Mouse (Mus musculus) cerebellum, adult 9-10 months (tissue): Measurements from ENCODE around the gene Rab20.
A peak's percentile ranks its signal among the peaks of the same experiment; 100 is the strongest.
"Not testable (repeated sequence)": the region's sequence is repeated elsewhere in the genome, so short reads cannot be mapped to it uniquely, and the experiment has no call there.

Experiments used
- DNase-seq: peaks from one replicate; pipeline ENCODE4 v3.0.0; 2022

Rab20 gene

DNA sequence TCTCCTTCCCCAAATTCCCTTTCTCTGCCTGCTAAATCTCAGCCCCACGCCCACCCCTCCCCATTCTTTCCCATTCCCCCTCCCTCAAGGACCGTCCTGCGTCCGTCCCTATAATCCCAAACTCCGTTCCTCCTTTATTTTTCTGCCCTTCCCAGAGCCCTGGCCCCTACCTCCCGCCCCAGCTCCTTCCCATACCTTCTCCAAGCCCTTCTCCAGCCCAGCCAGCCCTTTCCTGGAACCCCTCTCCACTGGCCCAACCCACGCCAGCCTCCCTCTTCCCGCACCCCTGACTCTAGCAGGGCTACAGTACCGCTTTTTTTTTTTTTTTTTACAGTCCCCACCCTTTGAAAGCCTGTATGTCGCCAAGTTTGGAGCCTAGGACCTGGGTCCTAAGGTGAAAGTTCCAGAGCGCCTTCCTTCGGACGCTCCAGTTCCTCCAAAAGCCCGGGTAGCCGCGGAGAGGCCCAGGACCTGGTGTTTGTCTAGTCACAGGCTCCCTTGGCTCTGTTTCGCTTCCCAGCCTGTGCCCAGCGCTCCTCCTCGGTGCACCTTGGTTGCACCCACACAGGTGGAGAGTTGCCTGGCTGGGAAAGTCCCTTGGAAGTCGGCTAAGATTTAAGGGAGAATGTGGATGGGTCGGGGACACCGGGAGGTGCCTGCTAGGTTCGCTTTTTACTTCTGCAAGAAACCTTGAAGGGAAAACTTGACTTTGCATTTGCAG is 457 bp upstream of the Rab20 start:
- no peak for DNase-seq

DNA sequence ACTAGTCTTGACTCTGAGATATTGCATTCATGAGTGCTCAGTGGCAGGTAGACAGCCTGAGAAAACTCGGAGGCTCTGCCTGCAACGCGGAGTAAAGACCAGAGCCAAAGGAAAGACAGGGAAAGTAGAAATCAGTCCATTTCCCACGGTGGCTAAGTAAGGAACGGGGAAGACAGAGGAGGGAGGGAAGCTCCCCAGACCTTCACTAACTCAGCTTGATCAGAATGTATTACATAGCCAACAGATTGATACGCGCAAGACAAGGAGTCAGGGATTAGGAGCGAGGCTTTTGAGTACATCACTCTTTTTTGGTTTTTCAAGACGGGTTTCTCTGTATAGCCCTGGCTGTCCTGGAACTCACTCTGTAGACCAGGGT is 1.3 kb downstream of the Rab20 start:
- DNase-seq, result no peak

DNA sequence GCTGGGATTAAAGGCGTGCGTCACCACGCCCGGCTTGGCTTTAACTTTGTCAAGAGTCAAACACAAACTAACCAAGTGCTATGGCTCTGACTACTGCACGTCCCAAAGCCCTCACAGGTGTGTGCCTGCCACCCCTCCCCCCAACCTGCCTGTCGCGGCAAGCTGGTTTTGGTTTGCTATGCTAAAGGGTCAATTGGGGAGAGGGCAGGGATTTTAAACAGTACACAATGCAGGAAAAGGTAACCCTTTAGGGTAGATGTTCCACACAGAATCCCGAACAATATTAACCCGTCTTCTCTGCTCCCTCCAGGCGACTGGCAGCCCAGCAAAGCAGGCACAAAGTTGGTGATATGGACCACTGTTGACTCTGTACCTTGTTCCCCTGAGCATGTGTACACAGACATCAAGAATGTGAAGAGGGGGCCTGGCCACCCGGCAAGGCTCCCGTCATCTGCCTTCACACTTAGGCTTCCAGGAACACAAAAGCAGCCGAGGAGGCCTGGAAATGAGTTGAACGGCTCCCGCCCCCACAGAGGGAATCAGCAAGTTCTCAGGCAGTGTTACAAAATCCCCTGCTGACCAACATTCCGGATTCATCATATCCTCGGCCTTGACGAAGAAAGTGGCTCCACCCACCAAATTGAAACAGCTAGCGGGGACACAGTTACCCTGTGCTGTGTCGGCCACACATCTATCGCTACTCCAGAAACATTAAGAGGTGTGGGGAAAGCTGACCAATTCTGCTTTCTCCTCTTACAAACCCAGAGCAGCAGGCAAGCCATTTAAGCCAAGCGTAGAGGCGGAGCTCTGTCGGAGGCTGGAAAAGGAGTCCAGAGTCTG is 2.0 kb downstream of the Rab20 start:
- DNase-seq, result no peak

GRCm38 (mm10) chr8:11475876-11476275 is 2.6 kb downstream of the Rab20 start:
- no peak for DNase-seq

- no peak for DNase-seq
These were observed 3.1 kb downstream of the Rab20 start for GRCm38 (mm10) chr8:11475397-11475796.

DNA sequence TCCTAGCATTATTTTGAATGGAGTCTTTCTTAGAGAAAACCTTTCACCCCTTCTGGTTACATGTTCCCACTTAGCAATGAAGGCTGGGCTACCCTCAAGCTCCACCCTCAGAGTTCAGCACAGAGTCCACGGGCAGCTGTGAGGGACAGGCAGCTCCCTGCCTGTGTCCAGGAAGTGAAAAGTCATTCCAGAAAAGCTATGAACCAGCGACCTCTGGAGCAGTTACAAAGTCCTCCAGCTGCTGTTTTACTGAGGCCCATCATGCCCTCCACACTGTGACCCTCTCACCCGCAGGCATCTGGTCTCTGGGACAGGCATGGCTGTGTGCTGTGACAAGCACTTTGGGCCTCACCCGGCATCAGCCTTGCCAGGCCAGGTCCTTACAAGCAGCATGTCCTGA is 5.4 kb downstream of the Rab20 start:
- DNase-seq, result no peak

GRCm38 (mm10) chr8:11471309-11471708 is 7.2 kb downstream of the Rab20 start:
- DNase-seq, result no peak

DNA sequence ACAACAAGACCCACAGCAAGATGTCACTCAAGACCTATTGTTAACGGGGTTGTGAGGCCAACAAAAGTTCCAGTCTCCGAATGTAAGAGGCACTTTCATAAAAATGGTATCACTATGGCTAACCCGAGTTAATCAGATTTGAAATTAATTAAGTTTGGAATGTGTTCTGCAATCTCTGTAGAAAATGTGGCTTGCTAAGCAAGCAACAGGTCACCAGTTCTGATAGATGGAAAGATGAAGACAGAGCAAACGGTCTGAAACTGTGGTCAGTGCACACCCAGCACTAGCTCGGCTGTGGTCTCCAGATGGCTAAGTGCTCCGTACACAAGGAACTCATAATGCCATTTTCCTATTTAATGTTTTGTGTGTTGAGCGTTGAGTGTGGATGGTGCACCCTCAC is 7.8 kb downstream of the Rab20 start:
- DNase-seq, result no peak

DNA sequence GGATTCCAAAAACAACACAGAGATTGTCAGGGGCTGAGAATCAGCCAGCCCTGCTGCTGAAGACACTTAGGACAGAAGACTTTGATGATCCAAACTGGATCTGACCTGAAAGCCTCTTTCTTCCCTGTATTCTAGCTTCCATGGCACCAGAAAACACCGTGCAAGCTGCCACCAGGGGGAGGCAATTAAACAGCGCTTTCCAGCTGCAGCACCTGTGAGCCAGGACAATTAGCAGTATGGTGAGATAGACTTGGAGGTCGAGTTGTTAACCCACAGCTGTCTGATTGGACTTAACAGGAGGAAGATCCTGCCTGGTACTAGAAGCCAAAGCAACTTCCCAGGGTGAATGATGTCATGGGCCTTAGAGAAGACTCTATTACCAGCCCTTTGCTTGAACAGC is 9.4 kb downstream of the Rab20 start:
- no peak for DNase-seq

DNA sequence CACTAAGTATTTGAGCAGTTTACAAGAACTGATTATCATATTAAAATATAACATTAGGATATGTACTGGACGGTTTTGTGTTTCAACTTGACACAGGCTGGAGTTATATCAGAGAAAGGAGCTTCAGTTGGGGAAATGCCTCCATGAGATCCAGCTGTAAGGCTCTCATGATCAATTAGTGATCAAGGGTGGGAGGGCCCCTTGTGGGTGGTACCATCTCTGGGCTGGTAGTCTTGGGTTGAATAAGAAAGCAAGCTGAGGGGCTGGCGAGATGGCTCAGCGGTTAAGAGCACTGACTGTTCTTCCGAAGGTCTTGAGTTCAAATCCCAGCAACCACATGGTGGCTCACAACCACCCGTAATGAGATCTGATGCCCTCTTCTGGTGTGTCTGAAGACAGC is 12.0 kb downstream of the Rab20 start:
- DNase-seq, result not testable (repeated sequence)

DNA sequence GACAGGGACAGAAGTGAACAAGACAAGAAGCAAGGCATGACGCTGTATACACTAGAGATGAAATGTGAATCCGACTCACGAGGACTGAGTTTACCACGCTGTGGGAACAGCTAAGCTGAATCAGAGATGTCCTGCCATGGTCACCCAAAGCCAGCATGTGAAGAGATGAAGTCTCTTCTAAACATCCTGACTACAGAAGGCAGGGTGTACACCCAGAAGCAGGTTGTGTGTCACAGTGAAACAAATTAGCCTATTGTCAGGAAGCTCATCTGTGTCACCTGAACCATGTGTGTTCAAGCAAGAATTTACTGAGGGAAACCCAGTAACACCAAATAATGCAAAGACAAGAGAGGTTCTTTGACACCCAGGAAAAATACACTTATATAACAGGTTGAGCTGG is 12.9 kb downstream of the Rab20 start:
- no peak for DNase-seq

DNA sequence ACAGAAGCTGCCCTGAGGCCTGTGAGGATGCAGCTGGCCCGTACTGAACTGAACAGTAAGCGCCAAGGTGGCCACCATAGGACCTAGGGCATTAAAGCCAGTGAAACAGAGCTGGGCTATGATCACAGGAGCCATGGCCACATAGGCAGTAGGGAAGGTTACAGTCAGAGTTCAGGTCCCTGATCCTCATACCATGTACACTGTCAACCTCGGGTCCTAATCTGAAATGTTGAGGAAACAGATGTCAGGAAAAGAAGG is 13.9 kb downstream of the Rab20 start:
- DNase-seq, result no peak

DNA sequence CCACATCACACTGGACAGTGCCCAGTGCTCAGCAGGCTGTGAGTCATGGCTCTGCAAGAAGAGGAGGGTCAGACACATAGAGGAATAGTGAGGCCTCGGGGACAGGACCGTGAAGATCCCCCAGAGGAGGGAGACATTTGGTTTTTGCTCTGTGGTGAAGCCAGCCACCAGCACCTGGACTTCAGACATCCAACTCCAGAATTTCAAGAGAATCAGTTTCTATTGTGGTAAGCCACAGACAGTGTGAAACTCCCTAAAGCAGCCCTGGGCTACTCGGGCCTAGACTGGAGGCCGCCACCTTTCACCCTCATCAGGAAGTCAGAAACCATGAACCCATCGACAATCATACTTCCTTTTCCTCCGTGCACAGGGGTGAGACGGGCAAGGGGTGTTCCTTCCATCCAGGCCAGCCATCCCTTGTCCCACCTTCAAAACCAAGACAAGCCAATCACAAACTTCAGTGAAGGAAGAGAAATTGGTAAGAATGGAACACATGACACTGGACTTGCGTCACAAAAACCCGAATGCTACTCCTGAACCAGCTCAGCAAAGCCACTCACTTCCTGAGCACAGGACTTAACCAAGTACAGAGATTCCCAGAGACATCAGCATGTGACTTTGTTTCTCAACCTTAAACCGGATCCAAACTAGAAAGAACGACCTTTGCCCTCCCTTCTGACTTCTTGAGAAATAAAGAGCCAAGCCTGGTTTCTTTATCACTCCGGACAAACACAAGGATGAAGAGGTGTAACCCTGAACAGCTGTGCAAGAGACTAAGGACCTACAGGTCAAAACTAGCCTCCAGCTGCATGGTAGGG is 14.4 kb downstream of the Rab20 start:
- DNase-seq, result no peak

DNA sequence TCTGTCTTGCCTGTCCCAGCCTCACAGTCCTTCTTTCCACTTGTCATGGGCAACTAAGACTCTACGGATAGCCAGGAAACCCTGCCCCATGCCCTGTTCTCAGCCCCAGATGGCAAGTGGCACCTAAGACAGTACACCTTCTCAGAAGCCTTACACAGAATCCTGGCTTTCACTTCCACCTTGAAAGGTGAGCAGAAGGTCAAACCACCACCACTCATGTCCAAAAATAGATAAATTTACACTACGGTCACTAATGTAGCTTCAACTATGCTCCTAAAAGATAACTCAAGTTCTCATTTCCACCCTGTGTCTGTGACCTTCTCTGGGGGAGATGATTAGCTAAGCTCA is 15.0 kb downstream of the Rab20 start:
- DNase-seq, result no peak

DNA sequence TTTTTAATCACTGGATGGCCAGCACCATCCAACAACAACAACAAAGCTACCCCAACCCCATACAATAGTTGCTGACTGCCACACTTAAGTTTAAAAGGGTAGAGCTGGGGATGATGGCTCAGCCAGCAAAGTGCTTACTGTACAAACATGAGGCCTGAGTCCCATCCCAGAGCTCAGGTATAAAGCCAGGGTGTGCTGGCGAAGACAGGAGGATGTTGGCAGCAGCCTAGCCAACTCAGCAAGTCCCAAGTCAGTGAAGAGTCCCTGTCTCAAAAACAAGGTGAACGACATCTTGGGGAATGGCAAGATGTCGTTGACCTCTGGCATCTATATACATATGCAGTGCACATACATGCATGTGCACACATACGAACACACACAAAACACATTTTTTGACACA is 15.9 kb downstream of the Rab20 start:
- DNase-seq, result no peak

DNA sequence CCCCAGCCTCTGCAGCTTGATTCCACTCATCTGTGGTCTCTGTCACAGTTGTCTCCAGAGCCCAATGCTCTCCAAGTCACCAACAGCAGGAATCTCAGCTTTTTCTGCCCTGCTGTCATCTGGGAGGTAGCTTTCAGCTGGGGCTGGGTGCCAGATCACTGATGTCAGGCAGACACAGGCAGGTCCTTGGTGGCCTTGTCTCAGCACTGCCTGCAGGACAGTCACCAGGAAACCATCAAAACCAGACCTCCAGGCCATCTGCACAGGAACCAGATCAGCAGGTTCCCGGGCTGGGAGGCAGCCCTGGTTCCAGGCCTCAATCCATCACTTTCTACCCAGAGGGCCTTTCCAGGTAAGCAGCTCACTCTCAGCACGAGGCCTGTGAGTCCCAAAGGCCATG is 16.7 kb downstream of the Rab20 start:
- peak; percentile 69 for DNase-seq

DNA sequence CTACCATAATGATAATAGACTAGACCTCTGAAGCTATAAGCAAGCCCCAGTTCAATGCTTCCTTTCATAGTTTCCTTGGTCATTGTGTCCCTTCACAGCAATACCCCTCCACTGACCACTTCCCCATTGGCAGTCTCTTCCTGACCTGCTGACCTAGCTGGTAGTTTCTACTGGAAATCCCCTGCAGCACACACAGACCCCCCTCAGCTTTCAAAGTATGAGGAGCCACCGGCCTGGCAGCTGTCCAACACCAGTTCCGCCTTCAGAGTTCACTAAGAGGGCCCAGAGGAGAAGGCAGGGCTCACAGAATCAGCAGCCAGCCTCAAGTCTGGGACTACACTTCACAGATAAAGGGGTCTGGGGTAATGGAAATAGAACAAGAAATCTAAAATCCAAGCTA is 17.6 kb downstream of the Rab20 start:
- no peak for DNase-seq

DNA sequence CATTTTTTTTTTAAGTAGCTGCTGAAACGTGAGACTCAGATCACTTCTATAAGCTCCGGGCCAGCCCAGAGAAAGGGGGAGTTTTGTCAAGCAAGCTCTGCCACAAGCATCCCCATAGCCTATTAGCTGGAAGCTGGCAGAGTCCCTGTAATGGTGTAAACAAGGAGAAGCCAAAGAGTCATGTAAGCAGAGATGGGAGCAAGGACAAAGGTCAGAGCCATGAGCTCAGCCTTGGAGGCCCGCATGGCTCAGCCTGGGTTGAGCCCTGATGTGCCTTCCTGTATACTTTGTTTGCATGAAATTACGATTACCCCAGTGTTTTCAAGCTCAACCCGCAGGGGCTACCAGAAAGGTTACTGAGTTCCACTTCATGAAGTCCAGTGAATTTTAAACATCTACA is 19.5 kb downstream of the Rab20 start:
- no peak for DNase-seq

DNA sequence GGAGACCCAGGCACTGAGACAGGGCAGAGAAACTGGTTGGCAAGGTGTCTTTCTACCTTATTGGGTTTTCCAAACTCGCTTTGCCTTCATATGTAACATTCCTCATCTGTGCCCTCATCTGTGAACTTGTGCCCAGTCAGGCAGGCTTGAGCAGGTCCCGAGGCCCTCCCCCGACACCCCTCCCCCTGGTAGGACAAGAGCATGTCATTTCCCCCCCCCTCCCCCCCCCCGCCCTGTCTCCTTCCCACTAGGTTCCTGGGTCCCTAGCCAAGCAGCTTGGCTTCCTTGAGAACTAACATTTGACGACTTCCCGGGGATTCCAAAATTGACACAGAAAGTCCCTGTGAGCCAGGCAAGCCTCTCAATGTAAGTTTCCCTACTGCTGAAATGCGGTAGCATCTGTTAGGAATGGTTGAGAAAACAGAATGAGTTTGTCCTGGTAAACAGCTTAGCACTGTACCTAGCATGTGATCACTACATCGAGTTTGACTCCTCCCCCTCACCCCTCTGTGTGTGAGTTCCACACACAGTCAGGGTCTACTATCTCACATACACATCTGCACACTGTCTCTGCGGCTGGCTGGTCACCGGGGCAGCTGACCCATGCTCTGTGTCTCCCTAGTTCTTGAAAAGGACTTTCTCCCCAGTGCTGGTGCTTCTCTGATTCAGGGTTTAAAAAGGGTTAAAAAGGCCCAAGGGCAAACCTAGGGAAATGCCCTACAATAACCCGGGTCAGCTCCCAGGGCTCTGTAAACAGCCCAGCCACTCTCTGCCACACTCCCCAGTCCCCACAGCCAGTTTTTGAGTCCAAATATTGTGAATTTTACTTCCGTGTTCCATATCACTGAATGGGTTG is 20.3 kb downstream of the Rab20 start:
- DNase-seq, result no peak

DNA sequence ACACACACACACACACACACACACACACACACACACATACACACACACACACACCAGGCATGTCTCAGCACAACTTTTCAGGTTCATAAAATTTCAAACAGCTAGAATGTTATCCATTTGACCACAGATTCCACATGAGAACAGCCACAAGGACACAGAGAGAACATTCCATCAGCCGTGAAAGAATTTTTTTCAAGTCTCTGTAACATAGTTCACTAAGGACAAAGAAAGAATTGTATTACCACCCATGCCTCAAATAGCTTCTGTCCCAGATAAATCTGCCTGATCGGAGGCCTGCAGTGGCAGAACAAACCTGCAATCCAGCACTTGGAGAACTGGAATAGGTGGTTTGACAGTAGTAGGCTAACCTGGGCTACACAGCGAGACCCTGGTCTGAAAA is 21.2 kb downstream of the Rab20 start:
- no peak for DNase-seq

GRCm38 (mm10) chr8:11454228-11454627 is 24.3 kb downstream of the Rab20 start:
- DNase-seq, result no peak

DNA sequence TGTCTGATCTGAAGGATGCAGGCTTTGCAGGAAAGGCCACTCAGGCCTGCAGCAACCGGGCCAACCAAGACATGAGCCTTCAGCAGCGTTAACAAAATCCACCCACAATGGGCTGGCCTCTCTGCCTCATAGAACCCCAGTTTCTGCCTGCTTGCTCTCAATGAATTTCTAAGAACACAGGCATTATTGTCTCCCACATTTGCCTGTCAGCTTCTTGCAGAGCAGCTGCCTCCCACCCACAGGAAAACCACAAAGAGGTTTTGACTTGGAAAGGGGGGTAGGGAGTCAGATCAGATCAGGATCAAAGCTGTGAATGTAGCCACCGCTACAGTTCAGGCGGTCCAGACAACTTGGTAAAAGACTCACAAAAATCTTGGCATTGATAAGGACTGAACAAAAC is 25.5 kb downstream of the Rab20 start:
- no peak for DNase-seq

DNA sequence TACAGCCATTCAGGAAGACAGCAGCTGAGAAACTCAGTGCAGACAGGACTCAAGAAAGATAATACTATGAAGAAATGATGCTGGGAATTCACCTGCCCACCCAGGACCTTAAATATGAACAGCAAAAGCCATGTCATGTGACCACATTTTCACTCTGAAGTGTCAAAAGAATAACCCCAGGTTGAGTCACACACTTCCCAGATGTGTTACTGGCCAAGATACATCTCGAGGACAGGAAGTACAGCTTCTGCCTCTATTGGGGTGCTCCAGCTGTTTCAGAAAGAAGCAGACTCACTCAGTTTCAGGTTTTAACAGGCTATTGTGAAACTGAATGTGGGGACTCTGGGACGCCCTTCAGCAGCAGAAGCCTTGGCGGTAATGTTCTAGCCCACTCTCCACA is 26.0 kb downstream of the Rab20 start:
- DNase-seq, result no peak
